Mouse (Mus musculus) CH12.LX (cell line): ENCODE results near the gene Lpcat3. TPM values are rescaled to one million over a fixed set of nuclear protein-coding genes. Genes with fewer than 3 reads are reported as not detected.

Experiments
- DNase-seq: peaks from one replicate; pipeline ENCODE4 v3.0.0-alpha.2; 2013; ENCODE audit errors: extremely low read depth
- H3K27ac ChIP-seq: 2 replicates; pipeline ENCODE4 v1.5.1; 2012; ENCODE audit warnings: low read depth, mild to moderate bottlenecking, control low read depth, moderate library complexity; ENCODE audit not compliant: insufficient read depth
- H3K27me3 ChIP-seq: replicated peaks from 2 replicates; pipeline ENCODE3; 2012; ENCODE audit warnings: inconsistent platforms
- H3K36me3 ChIP-seq, 2 experiments: replicated peaks in 1 of 2; 2 replicates each; pipeline versions ENCODE3 to v1.6.1; 2012; ENCODE audit warnings: inconsistent platforms in 1 of 2, low read length in 1 of 2, mild to moderate bottlenecking in 1 of 2, mixed read lengths in 1 of 2, moderate library complexity in 1 of 2; ENCODE audit not compliant: control insufficient read depth in 1 of 2, insufficient read depth in 1 of 2
- H3K4me1 ChIP-seq, 2 experiments: 2 replicates each; pipeline ENCODE4 v1.6.1; 2012; ENCODE audit warnings: inconsistent platforms in 1 of 2, moderate library complexity in 1 of 2; ENCODE audit not compliant: insufficient read depth in 2 of 2, control insufficient read depth in 1 of 2
- H3K4me2 ChIP-seq: 2 replicates; pipeline ENCODE4 v1.6.1; 2012; ENCODE audit warnings: low read depth, mild to moderate bottlenecking, control low read depth; ENCODE audit not compliant: poor library complexity, insufficient read depth, severe bottlenecking
- H3K4me3 ChIP-seq, 3 experiments: fragments of 150-350 bp in 1 of 3; sonication (generic) in 1 of 3; replicated peaks in 1 of 3; 2 replicates each; pipeline versions ENCODE3 to v1.5.1; 2011 to 2012; ENCODE audit warnings: low read depth in 2 of 3, low read length in 2 of 3, mild to moderate bottlenecking in 2 of 3, moderate library complexity in 2 of 3, control low read depth in 1 of 3, improper control_type of control experiment in 1 of 3, inconsistent platforms in 1 of 3, mixed read lengths in 1 of 3; ENCODE audit not compliant: poor library complexity in 1 of 3
- H3K79me2 ChIP-seq: replicated peaks from 2 replicates; pipeline ENCODE4 v1.6.1; 2012; ENCODE audit warnings: mild to moderate bottlenecking, moderate library complexity; ENCODE audit not compliant: control insufficient read depth, poor library complexity, insufficient read depth, severe bottlenecking; ENCODE audit errors: extremely low read depth
- H3K9ac ChIP-seq: 2 replicates; pipeline ENCODE4 v1.6.1; 2012; ENCODE audit warnings: low read depth, mild to moderate bottlenecking, control low read depth, moderate library complexity; ENCODE audit not compliant: insufficient read depth
- H3K9me3 ChIP-seq: replicated peaks from 2 replicates; pipeline ENCODE3; 2012; ENCODE audit warnings: low read length, inconsistent platforms, mixed read lengths
- BHLHE40 ChIP-seq: IDR thresholded peaks from 2 replicates; pipeline ENCODE4 v1.6.1; 2011; ENCODE audit warnings: mild to moderate bottlenecking, low read depth, low read length, improper control_type of control experiment
- CTCF ChIP-seq, 2 experiments: IDR thresholded peaks in 1 of 2; conservative IDR thresholded peaks in 1 of 2; 2 replicates each; pipeline ENCODE4 v1.5.1; 2011 to 2012; ENCODE audit warnings: low read depth in 2 of 2, low read length in 2 of 2, improper control_type of control experiment in 1 of 2, inconsistent platforms in 1 of 2, mild to moderate bottlenecking in 1 of 2, moderate library complexity in 1 of 2
- E2F4 ChIP-seq: IDR thresholded peaks from 2 replicates; pipeline ENCODE4 v1.6.1; 2011; ENCODE audit warnings: low read depth, low read length, improper control_type of control experiment; ENCODE audit not compliant: insufficient replicate concordance
- ELF1 ChIP-seq: IDR thresholded peaks from 2 replicates; pipeline ENCODE4 v1.6.1; 2014; ENCODE audit warnings: low read depth, mild to moderate bottlenecking, inconsistent platforms, low read length, improper control_type of control experiment
- GABPA ChIP-seq: IDR thresholded peaks from 2 replicates; pipeline ENCODE4 v1.6.1; 2012; ENCODE audit warnings: low read depth, low read length, improper control_type of control experiment, inconsistent platforms; ENCODE audit not compliant: insufficient replicate concordance
- MAFK ChIP-seq: IDR thresholded peaks from 2 replicates; pipeline ENCODE4 v1.6.1; 2011; ENCODE audit warnings: low read length, improper control_type of control experiment; ENCODE audit not compliant: insufficient replicate concordance
- MAX ChIP-seq: IDR thresholded peaks from 2 replicates; pipeline ENCODE4 v1.6.1; 2011; ENCODE audit warnings: low read length, improper control_type of control experiment
- MAZ ChIP-seq: IDR thresholded peaks from 2 replicates; pipeline ENCODE4 v1.6.1; 2012; ENCODE audit warnings: low read depth, mild to moderate bottlenecking, inconsistent platforms, low read length, improper control_type of control experiment, moderate library complexity
- MEF2A ChIP-seq: IDR thresholded peaks from 2 replicates; pipeline ENCODE4 v1.6.1; 2014; ENCODE audit warnings: low read depth, mild to moderate bottlenecking, inconsistent platforms, low read length, improper control_type of control experiment, borderline replicate concordance
- MXI1 ChIP-seq: IDR thresholded peaks from 2 replicates; pipeline ENCODE4 v1.6.1; 2011; ENCODE audit warnings: mild to moderate bottlenecking, low read depth, low read length, improper control_type of control experiment
- MYC ChIP-seq: IDR thresholded peaks from 2 replicates; pipeline ENCODE4 v1.6.1; 2011; ENCODE audit warnings: low read depth, mild to moderate bottlenecking, improper control_type of control experiment, low read length
- NELFE ChIP-seq: IDR thresholded peaks from 2 replicates; pipeline ENCODE4 v1.6.1; 2011; ENCODE audit warnings: low read depth, low read length, improper control_type of control experiment
- NRF1 ChIP-seq: IDR thresholded peaks from 2 replicates; pipeline ENCODE4 v1.6.1; 2014; ENCODE audit warnings: low read depth, mild to moderate bottlenecking, inconsistent platforms, low read length, improper control_type of control experiment, moderate library complexity
- PAX5 ChIP-seq: IDR thresholded peaks from 2 replicates; pipeline ENCODE4 v1.6.1; 2012; ENCODE audit warnings: low read length, inconsistent platforms, mixed read lengths
- POLR2A ChIP-seq: IDR thresholded peaks from 2 replicates; pipeline ENCODE4 v1.6.1; 2011; ENCODE audit warnings: low read depth, mild to moderate bottlenecking, improper control_type of control experiment, low read length
- RAD21 ChIP-seq: IDR thresholded peaks from 2 replicates; pipeline ENCODE4 v1.6.1; 2011; ENCODE audit warnings: low read depth, mild to moderate bottlenecking, low read length, improper control_type of control experiment, moderate library complexity
- RCOR1 ChIP-seq: conservative IDR thresholded peaks from 2 replicates; pipeline ENCODE4 v1.6.1; 2012; ENCODE audit warnings: low read depth, mild to moderate bottlenecking, inconsistent platforms, low read length, improper control_type of control experiment
- SIN3A ChIP-seq: IDR thresholded peaks from 2 replicates; pipeline ENCODE4 v1.6.1; 2012; ENCODE audit warnings: low read length, improper control_type of control experiment, inconsistent platforms
- SMC3 ChIP-seq: IDR thresholded peaks from 2 replicates; pipeline ENCODE4 v1.6.1; 2011; ENCODE audit warnings: low read depth, low read length, improper control_type of control experiment
- TCF12 ChIP-seq: IDR thresholded peaks from 2 replicates; pipeline ENCODE4 v1.6.1; 2014; ENCODE audit warnings: low read depth, mild to moderate bottlenecking, inconsistent platforms, low read length, improper control_type of control experiment
- UBTF ChIP-seq: IDR thresholded peaks from 2 replicates; pipeline ENCODE4 v1.6.1; 2012; ENCODE audit warnings: low read depth, mild to moderate bottlenecking, inconsistent platforms, low read length, improper control_type of control experiment, moderate library complexity
- USF1 ChIP-seq: IDR thresholded peaks from 2 replicates; pipeline ENCODE4 v1.6.1; 2014; ENCODE audit warnings: low read depth, mild to moderate bottlenecking, inconsistent platforms, low read length, improper control_type of control experiment
- USF2 ChIP-seq: conservative IDR thresholded peaks from 2 replicates; pipeline ENCODE4 v1.6.1; 2011; ENCODE audit warnings: low read depth, low read length, improper control_type of control experiment
- ZMIZ1 ChIP-seq: IDR thresholded peaks from 2 replicates; pipeline ENCODE4 v1.6.1; 2012; ENCODE audit warnings: low read depth, mild to moderate bottlenecking, inconsistent platforms, low read length, improper control_type of control experiment
- ZNF384 ChIP-seq: IDR thresholded peaks from 2 replicates; pipeline ENCODE4 v1.6.1; 2012; ENCODE audit warnings: low read depth, low read length, improper control_type of control experiment, inconsistent platforms
- dilution Hi-C: fragments of 300-500 bp; cut with MboI; formaldehyde crosslinking; loops from 2 replicates; pipeline ENCODE4 v1.14.3; 2020; ENCODE audit warnings: low sequenced_read_pairs; ENCODE audit not compliant: extremely low pct_unique_long_range_greater_than_20kb, extremely low pct_ligation_motif_present
- in situ Hi-C: fragments of 300-500 bp; cut with MboI; formaldehyde crosslinking; loops from 3 replicates; pipeline ENCODE4 v1.14.3; 2019; ENCODE audit warnings: low sequenced_read_pairs, low pct_ligation_motif_present, low pct_unique_long_range_greater_than_20kb, mixed read lengths
- polyA plus RNA-seq: library from polyadenylated mRNA; unstranded; fragments of >175 nt; gene quantifications from 2 replicates; pipeline ENCODE4 v1.2.1, GENCODE M21; 2012; ENCODE audit warnings: low read depth; ENCODE audit not compliant: insufficient read length
- total RNA-seq, 2 experiments: library from RNA; depleted of rRNA; stranded (reverse); fragments of 300-350 nt in 1 of 2; fragments of >200 nt in 1 of 2; gene quantifications; 2 replicates each; pipeline ENCODE4 v1.2.3; 2012 to 2014

Gene Lpcat3
- total and polyA plus RNA-seq, 3 experiments, result 52.9 to 113 (median 77.0) TPM

DNA sequence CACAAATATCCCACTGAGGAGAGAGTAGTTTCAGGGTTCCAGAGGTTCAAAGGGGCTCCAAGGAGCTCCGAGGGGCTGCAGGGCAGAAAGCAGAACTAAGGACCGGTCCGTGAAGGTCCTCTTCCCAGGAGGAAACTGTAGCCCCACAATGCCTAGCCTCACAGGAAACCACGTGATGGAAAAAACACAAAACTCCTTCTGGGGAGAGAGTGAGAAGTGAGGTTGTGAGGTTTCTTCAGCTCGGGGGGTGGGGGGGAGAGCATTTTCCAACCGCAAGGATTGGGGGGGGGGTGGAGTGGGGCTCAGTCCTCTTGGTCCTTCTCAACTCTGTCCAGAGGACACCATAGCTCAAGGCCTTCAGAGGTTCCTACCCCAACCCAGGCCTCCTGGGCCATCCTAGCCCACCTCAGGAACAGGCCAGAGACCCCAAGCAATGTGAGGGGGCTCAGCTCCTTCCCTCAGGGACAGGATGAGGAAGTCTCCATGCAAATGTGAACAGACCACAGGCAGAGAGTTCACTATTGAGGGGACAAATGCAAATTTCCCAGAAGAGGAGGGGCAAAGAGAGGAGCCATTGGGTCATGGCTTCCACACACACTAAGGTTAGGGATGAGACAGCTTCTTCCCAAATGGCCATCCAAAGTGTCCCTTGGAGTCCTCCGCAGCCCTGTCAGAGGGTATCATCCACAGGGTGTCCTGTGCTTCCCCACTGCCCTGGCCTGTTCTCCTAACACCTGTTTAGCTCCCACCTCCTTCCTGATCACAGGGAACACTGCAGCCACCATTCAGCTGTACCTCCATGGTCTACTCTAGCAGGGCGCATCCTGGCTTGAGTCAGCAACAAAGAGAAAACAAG is 67.3 kb downstream of the Lpcat3 start (continued):
- peak; percentile 90 for TF ChIP-seq USF1

DNA sequence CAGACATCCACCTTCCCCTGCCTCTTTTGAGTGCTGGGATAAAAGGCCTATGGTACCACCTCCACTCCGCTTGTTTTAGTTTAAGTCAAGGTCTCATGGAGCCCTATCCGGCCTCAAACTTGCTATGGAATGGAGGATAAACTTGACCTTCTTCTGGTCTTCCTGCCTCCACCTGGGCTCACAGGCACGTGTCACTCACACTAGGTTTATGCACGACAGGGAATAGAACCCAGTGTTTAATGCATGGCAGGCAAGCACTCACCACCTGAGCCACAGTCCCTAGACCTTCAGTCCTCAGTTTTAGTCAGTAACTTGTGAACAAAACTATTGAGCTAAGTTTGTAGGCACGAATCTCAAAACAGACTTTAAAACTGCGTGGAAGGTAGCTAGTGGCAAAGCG is 68.2 kb downstream of the Lpcat3 start:
- peaks cover 28 to 67% of the 10 kb centered on the region in 2 experiments for H3K4me1 ChIP-seq
- in situ Hi-C loops, result no loop called here
- DNase-seq, result no peak
- H3K9ac ChIP-seq, result peak overlapping the region; percentile 71
- peak overlapping the region; percentile 69 to 78 (median 77) for H3K4me3 ChIP-seq
- no peaks in the 10 kb centered on the region for H3K27me3 ChIP-seq
- dilution Hi-C loops, result no loop called here
- peak overlapping the region; percentile 63 for H3K4me2 ChIP-seq
- TF ChIP-seq PAX5, result no peak
- TF ChIP-seq BHLHE40, result peak; percentile 80
- 0 out of 2 replicates have a peak, but pooled peaks have one; percentile 54 for TF ChIP-seq MYC
- no peak for TF ChIP-seq POLR2A
- no peak for TF ChIP-seq USF1
- H3K36me3 ChIP-seq, result peaks cover 36 to 49% of the 10 kb centered on the region in 2 experiments
- H3K27ac ChIP-seq, result peak overlapping the region; percentile 93
- peaks cover 36% of the 10 kb centered on the region for H3K79me2 ChIP-seq
- H3K9me3 ChIP-seq, result no peaks in the 10 kb centered on the region

DNA sequence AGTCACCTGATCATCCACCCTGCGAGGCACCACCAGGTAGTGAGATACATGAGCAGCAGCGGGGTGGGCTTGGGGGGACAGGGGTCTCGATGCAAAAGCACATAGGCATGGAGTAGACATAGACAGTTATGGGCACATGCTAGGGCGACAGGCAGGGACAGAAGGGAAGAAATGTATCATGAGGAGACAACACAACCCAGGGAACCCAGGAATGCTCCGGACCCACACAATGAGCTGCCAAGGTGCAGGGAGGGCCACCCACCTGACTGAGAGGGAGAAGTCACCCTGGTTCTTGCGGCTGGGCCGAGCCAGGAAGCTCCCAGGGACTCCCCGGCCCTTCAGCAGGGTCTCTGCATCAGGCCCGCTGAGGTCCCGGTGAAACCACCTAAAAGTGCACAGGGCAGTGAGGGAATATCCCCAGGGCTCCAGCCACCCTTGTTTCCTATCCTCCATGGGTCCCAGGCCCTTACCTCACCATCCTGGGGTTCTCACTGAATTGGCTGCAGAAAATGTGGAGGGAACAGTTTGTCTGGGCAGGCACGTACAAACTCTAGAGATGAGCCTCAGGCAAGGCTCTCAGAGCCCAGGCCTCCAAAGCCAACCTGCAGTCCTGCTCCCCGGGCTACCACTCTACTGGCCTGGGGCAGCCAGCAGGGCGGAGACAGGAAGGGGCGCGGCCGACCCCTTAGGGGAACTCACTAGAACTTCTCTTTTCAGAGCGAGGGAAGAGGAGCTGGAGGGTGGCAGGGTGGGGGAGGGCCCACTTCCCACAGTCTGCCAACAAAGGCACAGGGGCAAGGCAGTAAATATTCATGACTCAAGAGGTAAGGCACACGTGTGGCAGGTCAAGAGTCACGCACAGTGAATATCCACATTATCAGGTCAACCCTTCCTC is 69.9 kb downstream of the Lpcat3 start:
- Histone ChIP-seq H3K27ac (peak overlapping the region; percentile 93), H3K9me3 (no peaks in the 10 kb centered on the region), H3K27me3 (no peaks in the 10 kb centered on the region), H3K79me2 (peaks cover 33% of the 10 kb centered on the region), H3K36me3 (peaks cover 22 to 34% of the 10 kb centered on the region in 2 experiments), H3K4me3 (peak overlapping the region; percentile 69 to 78 (median 77)), H3K4me2 (peak overlapping the region; percentile 63), H3K4me1 (peaks cover 35 to 76% of the 10 kb centered on the region in 2 experiments), H3K9ac (peak overlapping the region; percentile 71)
- peak; percentile 88 for DNase-seq
- dilution Hi-C loops (no loop called here), in situ Hi-C loops (no loop called here)
- TF ChIP-seq RAD21 (no peak; the same call in 1 of the 2 replicates), MXI1 (peak; percentile 81), NRF1 (no peak), E2F4 (no peak), CTCF (conservative IDR thresholded peaks at IDR 0.05 in 1 of 2, IDR thresholded peaks at IDR 0.05 in 1 of 2; ENCODE audit: low read depth in 2 of 2, low read length in 2 of 2) (no peak), ELF1 (peak; percentile 77), BHLHE40 (peak; percentile 96), UBTF (peak; percentile 91; the same call in 1 of the 2 replicates), TCF12 (peak; percentile 92; the same call in 1 of the 2 replicates), USF2 (no peak), MAZ (peak; percentile 77; the same call in 1 of the 2 replicates), GABPA (no peak), NELFE (peak; percentile 79), PAX5 (no peak), RCOR1 (peak; percentile 53; the same call in 1 of the 2 replicates), MAX (peak; percentile 80), USF1 (no peak), MEF2A (peak; percentile 58), ZNF384 (no peak), SIN3A (peak; percentile 96), MAFK (0 out of 2 replicates have a peak, but pooled peaks have one; percentile 33), ZMIZ1 (peak; percentile 92), SMC3 (0 out of 2 replicates have a peak, but pooled peaks have one; percentile 14)
